Mouse (Mus musculus): ENCODE measurements around the gene Pgap3. TPM values are rescaled to one million over a fixed set of nuclear protein-coding genes. Genes with fewer than 3 reads are reported as not detected.
A peak's percentile ranks its signal among the peaks of the same experiment; 100 is the strongest.

Pgap3 gene
- polyA plus RNA-seq, 1 experiment, result 52.1 TPM

GRCm38 (mm10) chr11:98357396-98358160, 42.7 kb downstream of the Pgap3 start:
- Histone ChIP-seq H3K27ac (ENCODE audit: insufficient read depth, low read depth, low read length) (peak overlapping the region; percentile 90), H3K36me3 (ENCODE audit: control insufficient read depth, insufficient read depth, low read length) (peaks cover 23% of the 10 kb centered on the region; the same call in 1 of the 2 replicates), H3K4me1 (ENCODE audit: control insufficient read depth, insufficient read depth, insufficient read length, low read length) (peaks cover 51% of the 10 kb centered on the region), H3K4me3 (ENCODE audit: low read depth, low read length) (peak overlapping the region; percentile 58), H3K27me3 (ENCODE audit: control insufficient read depth, insufficient read depth, low read length) (no peaks in the 10 kb centered on the region)
- 4% methylated on average over 13 of the region's 13 CpGs for WGBS
- TF ChIP-seq POLR2A (IDR thresholded peaks at IDR 0.05; ENCODE audit: low read depth, low read length), result no peak
- TF ChIP-seq CTCF (IDR thresholded peaks at IDR 0.05; ENCODE audit: extremely low read depth, insufficient read length, insufficient replicate concordance, low read depth, low read length), result no peak

- Histone ChIP-seq H3K4me3 (ENCODE audit: low read depth, low read length) (peak overlapping the region; percentile 16; the same call in 1 of the 2 replicates), H3K4me1 (ENCODE audit: control insufficient read depth, insufficient read depth, insufficient read length, low read length) (peaks cover 51% of the 10 kb centered on the region), H3K27me3 (ENCODE audit: control insufficient read depth, insufficient read depth, low read length) (no peaks in the 10 kb centered on the region), H3K27ac (ENCODE audit: insufficient read depth, low read depth, low read length) (peak overlapping the region; percentile 90), H3K36me3 (ENCODE audit: control insufficient read depth, insufficient read depth, low read length) (peaks cover 24% of the 10 kb centered on the region; the same call in 1 of the 2 replicates)
- 27% methylated on average over 7 of the region's 7 CpGs for WGBS
- no peak for TF ChIP-seq POLR2A (IDR thresholded peaks at IDR 0.05; ENCODE audit: low read depth, low read length)
- no peak for TF ChIP-seq CTCF (IDR thresholded peaks at IDR 0.05; ENCODE audit: extremely low read depth, insufficient read length, insufficient replicate concordance, low read depth, low read length)
Measured at GRCm38 (mm10) chr11:98356625-98357394, 43.5 kb downstream of the Pgap3 start.

GRCm38 (mm10) chr11:98355732-98356299, 44.5 kb downstream of the Pgap3 start:
- peak overlapping the region; percentile 90 for H3K27ac ChIP-seq (ENCODE audit: insufficient read depth, low read depth, low read length)
- peak; percentile 85; the same call in 1 of the 2 replicates for TF ChIP-seq CTCF (IDR thresholded peaks at IDR 0.05; ENCODE audit: extremely low read depth, insufficient read length, insufficient replicate concordance, low read depth, low read length)
- TF ChIP-seq POLR2A (IDR thresholded peaks at IDR 0.05; ENCODE audit: low read depth, low read length), result no peak
- no peaks in the 10 kb centered on the region for H3K27me3 ChIP-seq (ENCODE audit: control insufficient read depth, insufficient read depth, low read length)
- H3K4me1 ChIP-seq (ENCODE audit: control insufficient read depth, insufficient read depth, insufficient read length, low read length), result peaks cover 45% of the 10 kb centered on the region
- 22% methylated on average over 6 of the region's 6 CpGs for WGBS
- peaks cover 30% of the 10 kb centered on the region for H3K36me3 ChIP-seq (ENCODE audit: control insufficient read depth, insufficient read depth, low read length)
- no peak overlapping the region for H3K4me3 ChIP-seq (ENCODE audit: low read depth, low read length)

- H3K27me3 ChIP-seq (ENCODE audit: control insufficient read depth, insufficient read depth, low read length), result no peaks in the 10 kb centered on the region
- H3K36me3 ChIP-seq (ENCODE audit: control insufficient read depth, insufficient read depth, low read length), result peaks cover 33% of the 10 kb centered on the region
- TF ChIP-seq POLR2A (IDR thresholded peaks at IDR 0.05; ENCODE audit: low read depth, low read length) (no peak), CTCF (IDR thresholded peaks at IDR 0.05; ENCODE audit: extremely low read depth, insufficient read length, insufficient replicate concordance, low read depth, low read length) (no peak)
- H3K27ac ChIP-seq (ENCODE audit: insufficient read depth, low read depth, low read length), result peak overlapping the region; percentile 76
- 42% methylated on average over 14 of the region's 14 CpGs for WGBS
- H3K4me1 ChIP-seq (ENCODE audit: control insufficient read depth, insufficient read depth, insufficient read length, low read length), result peaks cover 43% of the 10 kb centered on the region
- H3K4me3 ChIP-seq (ENCODE audit: low read depth, low read length), result peak overlapping the region; percentile 18
Measured at GRCm38 (mm10) chr11:98354445-98354844, 45.8 kb downstream of the Pgap3 start.

- WGBS, result 24% methylated on average over 8 of the region's 8 CpGs
- no peaks in the 10 kb centered on the region for H3K27me3 ChIP-seq (ENCODE audit: control insufficient read depth, insufficient read depth, low read length)
- peaks cover 41% of the 10 kb centered on the region for H3K4me1 ChIP-seq (ENCODE audit: control insufficient read depth, insufficient read depth, insufficient read length, low read length)
- H3K27ac ChIP-seq (ENCODE audit: insufficient read depth, low read depth, low read length), result peak overlapping the region; percentile 99
- H3K36me3 ChIP-seq (ENCODE audit: control insufficient read depth, insufficient read depth, low read length), result peaks cover 33% of the 10 kb centered on the region
- H3K4me3 ChIP-seq (ENCODE audit: low read depth, low read length), result peak overlapping the region; percentile 29
- no peak for TF ChIP-seq CTCF (IDR thresholded peaks at IDR 0.05; ENCODE audit: extremely low read depth, insufficient read length, insufficient replicate concordance, low read depth, low read length)
- TF ChIP-seq POLR2A (IDR thresholded peaks at IDR 0.05; ENCODE audit: low read depth, low read length), result no peak
Measured at GRCm38 (mm10) chr11:98353651-98354211, 46.6 kb downstream of the Pgap3 start.

- Histone ChIP-seq H3K4me3 (ENCODE audit: low read depth, low read length) (peak overlapping the region; percentile 28), H3K36me3 (ENCODE audit: control insufficient read depth, insufficient read depth, low read length) (peaks cover 33% of the 10 kb centered on the region), H3K4me1 (ENCODE audit: control insufficient read depth, insufficient read depth, insufficient read length, low read length) (peaks cover 46% of the 10 kb centered on the region), H3K27ac (ENCODE audit: insufficient read depth, low read depth, low read length) (peak overlapping the region; percentile 99), H3K27me3 (ENCODE audit: control insufficient read depth, insufficient read depth, low read length) (no peaks in the 10 kb centered on the region; the same call in 1 of the 2 replicates)
- no peak for TF ChIP-seq CTCF (IDR thresholded peaks at IDR 0.05; ENCODE audit: extremely low read depth, insufficient read length, insufficient replicate concordance, low read depth, low read length)
- TF ChIP-seq POLR2A (IDR thresholded peaks at IDR 0.05; ENCODE audit: low read depth, low read length), result no peak
- 25% methylated on average over 18 of the region's 18 CpGs for WGBS
Measured at GRCm38 (mm10) chr11:98352272-98352990, 47.9 kb downstream of the Pgap3 start.
